Mouse (Mus musculus) layer of hippocampus, postnatal 36 days (tissue): ENCODE results near the gene Gpr176. TPM values are rescaled to one million over a fixed set of nuclear protein-coding genes. Genes with fewer than 3 reads are reported as not detected.

Experiments
- DNase-seq, 2 experiments: peaks; one replicate each; pipeline ENCODE4 v3.0.0; 2022
- total RNA-seq, 2 experiments: library from RNA; stranded (reverse); gene quantifications; 2 replicates each; pipeline ENCODE4 v1.2.3; 2021

Gene Gpr176
- total RNA-seq, 2 experiments from 2014 or later: 11.0 to 12.3 TPM

- peak; percentile 86 to 88 for DNase-seq
Measured at GRCm38 (mm10) chr2:118373572-118374279, 507 bp upstream of the Gpr176 start.

- DNase-seq: peak in 1 of 2 experiments; percentile 12
Measured at GRCm38 (mm10) chr2:118372561-118372900, 688 bp downstream of the Gpr176 start.

- no peak for DNase-seq
Measured at GRCm38 (mm10) chr2:118371841-118372240, 1.4 kb downstream of the Gpr176 start.

GRCm38 (mm10) chr2:118355138-118355719, 18.0 kb downstream of the Gpr176 start:
- no peak for DNase-seq

GRCm38 (mm10) chr2:118353916-118354403, 19.3 kb downstream of the Gpr176 start:
- no peak for DNase-seq

- no peak for DNase-seq
Measured at GRCm38 (mm10) chr2:118353498-118353897, 19.7 kb downstream of the Gpr176 start.

- DNase-seq: no peak
Measured at GRCm38 (mm10) chr2:118345535-118345934, 27.7 kb downstream of the Gpr176 start.

- DNase-seq: no peak
Measured at GRCm38 (mm10) chr2:118343897-118344296, 29.3 kb downstream of the Gpr176 start.

- DNase-seq: no peak
Measured at GRCm38 (mm10) chr2:118341295-118341694, 31.9 kb downstream of the Gpr176 start.

GRCm38 (mm10) chr2:118336084-118336483, 37.1 kb downstream of the Gpr176 start:
- no peak for DNase-seq

- DNase-seq: no peak
Measured at GRCm38 (mm10) chr2:118322663-118323062, 50.6 kb downstream of the Gpr176 start.

- no peak for DNase-seq
Measured at GRCm38 (mm10) chr2:118321804-118322203, 51.4 kb downstream of the Gpr176 start.

- no peak for DNase-seq
Measured at GRCm38 (mm10) chr2:118321094-118321493, 52.1 kb downstream of the Gpr176 start.

GRCm38 (mm10) chr2:118320519-118320918, 52.7 kb downstream of the Gpr176 start:
- DNase-seq: no peak

- no peak for DNase-seq
Measured at GRCm38 (mm10) chr2:118319176-118319575, 54.0 kb downstream of the Gpr176 start.

- DNase-seq: no peak
Measured at GRCm38 (mm10) chr2:118316939-118317338, 56.3 kb downstream of the Gpr176 start.

- DNase-seq: no peak
Measured at GRCm38 (mm10) chr2:118315656-118316402, 57.4 kb downstream of the Gpr176 start.

GRCm38 (mm10) chr2:118307561-118307960, 65.7 kb downstream of the Gpr176 start:
- peak; percentile 23 to 38 for DNase-seq

- DNase-seq: no peak
Measured at GRCm38 (mm10) chr2:118306966-118307365, 66.3 kb downstream of the Gpr176 start.

- no peak for DNase-seq
Measured at GRCm38 (mm10) chr2:118306522-118306895, 66.7 kb downstream of the Gpr176 start.

- DNase-seq: no peak
Measured at GRCm38 (mm10) chr2:118305827-118306521, 67.2 kb downstream of the Gpr176 start.

- DNase-seq: no peak
Measured at GRCm38 (mm10) chr2:118303456-118303855, 69.8 kb downstream of the Gpr176 start.

GRCm38 (mm10) chr2:118301656-118302055, 71.6 kb downstream of the Gpr176 start:
- no peak for DNase-seq
